Mouse (Mus musculus): ENCODE results near the gene Trim56. TPM values are rescaled to one million over a fixed set of nuclear protein-coding genes. Genes with fewer than 3 reads are reported as not detected.

Gene Trim56
- polyA plus RNA-seq, 1 experiment from 2014 or later: 13.4 TPM

- Histone ChIP-seq H3K27ac (ENCODE audit: low read length) (no peak overlapping the region), H3K36me3 (ENCODE audit: insufficient read depth, low read length) (no peaks in the 10 kb centered on the region), H3K4me3 (ENCODE audit: low read depth, low read length) (no peak overlapping the region), H3K4me2 (replicated peaks; ENCODE audit: low read depth, low read length) (no peak overlapping the region), H3K4me1 (ENCODE audit: insufficient read depth, low read depth, low read length) (peaks cover 7% of the 10 kb centered on the region), H3K9me3 (ENCODE audit: low read length) (no peaks in the 10 kb centered on the region), H3K27me3 (replicated peaks; ENCODE audit: insufficient read depth, low read length) (no peaks in the 10 kb centered on the region), H3K9ac (replicated peaks; ENCODE audit: low read depth) (no peak overlapping the region)
- no peak for TF ChIP-seq EP300 (IDR thresholded peaks at IDR 0.05)
- TF ChIP-seq CTCF (IDR thresholded peaks at IDR 0.05): no peak
- ATAC-seq (no peak), DNase-seq (ENCODE audit: low spot score) (no peak)
- 86% methylated on average over 4 of the region's 4 CpGs for WGBS
These were observed 33.0 kb downstream of the Trim56 start for GRCm38 (mm10) chr5:137083051-137083450.

- WGBS: 11% methylated on average over 5 of the region's 5 CpGs
- Histone ChIP-seq H3K4me3 (ENCODE audit: low read depth, low read length) (no peak overlapping the region), H3K9me3 (ENCODE audit: low read length) (no peaks in the 10 kb centered on the region), H3K36me3 (ENCODE audit: insufficient read depth, low read length) (no peaks in the 10 kb centered on the region), H3K9ac (replicated peaks; ENCODE audit: low read depth) (no peak overlapping the region), H3K4me2 (replicated peaks; ENCODE audit: low read depth, low read length) (no peak overlapping the region), H3K4me1 (ENCODE audit: insufficient read depth, low read depth, low read length) (peaks cover 29% of the 10 kb centered on the region), H3K27ac (ENCODE audit: low read length) (peak overlapping the region; percentile 74), H3K27me3 (replicated peaks; ENCODE audit: insufficient read depth, low read length) (no peaks in the 10 kb centered on the region)
- DNase-seq (ENCODE audit: low spot score) (peak; percentile 97), ATAC-seq (peak; percentile 88)
- TF ChIP-seq EP300 (IDR thresholded peaks at IDR 0.05): peak; percentile 80; the same call in 1 of the 2 replicates
- TF ChIP-seq CTCF (IDR thresholded peaks at IDR 0.05): peak; percentile 12; the same call in 1 of the 2 replicates
These were observed 36.2 kb downstream of the Trim56 start for GRCm38 (mm10) chr5:137079849-137080248.

GRCm38 (mm10) chr5:137078616-137079015, 37.4 kb downstream of the Trim56 start:
- no peaks in the 10 kb centered on the region for H3K9me3 ChIP-seq (ENCODE audit: low read length)
- H3K36me3 ChIP-seq (ENCODE audit: insufficient read depth, low read length): no peaks in the 10 kb centered on the region
- H3K4me3 ChIP-seq (ENCODE audit: low read depth, low read length): no peak overlapping the region
- peak overlapping the region; percentile 74 for H3K27ac ChIP-seq (ENCODE audit: low read length)
- no peaks in the 10 kb centered on the region for H3K27me3 ChIP-seq (replicated peaks; ENCODE audit: insufficient read depth, low read length)
- 4% methylated on average over 6 of the region's 6 CpGs for WGBS
- ATAC-seq (no peak), DNase-seq (ENCODE audit: low spot score) (peak; percentile 50)
- no peak overlapping the region for H3K4me2 ChIP-seq (replicated peaks; ENCODE audit: low read depth, low read length)
- peaks cover 39% of the 10 kb centered on the region for H3K4me1 ChIP-seq (ENCODE audit: insufficient read depth, low read depth, low read length)
- H3K9ac ChIP-seq (replicated peaks; ENCODE audit: low read depth): no peak overlapping the region
- no peak for TF ChIP-seq EP300 (IDR thresholded peaks at IDR 0.05)
- TF ChIP-seq CTCF (IDR thresholded peaks at IDR 0.05): no peak

- peak overlapping the region; percentile 86; the same call in 1 of the 2 replicates for H3K27ac ChIP-seq (ENCODE audit: low read length)
- no peak overlapping the region for H3K4me3 ChIP-seq (ENCODE audit: low read depth, low read length)
- DNase-seq (ENCODE audit: low spot score) (peak; percentile 82), ATAC-seq (peak; percentile 6; the same call in 1 of the 2 replicates)
- WGBS: 32% methylated on average over 14 of the region's 14 CpGs
- H3K4me2 ChIP-seq (replicated peaks; ENCODE audit: low read depth, low read length): no peak overlapping the region
- H3K9ac ChIP-seq (replicated peaks; ENCODE audit: low read depth): no peak overlapping the region
- TF ChIP-seq EP300 (IDR thresholded peaks at IDR 0.05): peak; percentile 45; the same call in 1 of the 2 replicates
- TF ChIP-seq CTCF (IDR thresholded peaks at IDR 0.05): no peak
- no peaks in the 10 kb centered on the region for H3K27me3 ChIP-seq (replicated peaks; ENCODE audit: insufficient read depth, low read length)
- no peaks in the 10 kb centered on the region for H3K9me3 ChIP-seq (ENCODE audit: low read length)
- no peaks in the 10 kb centered on the region for H3K36me3 ChIP-seq (ENCODE audit: insufficient read depth, low read length)
- peaks cover 39% of the 10 kb centered on the region for H3K4me1 ChIP-seq (ENCODE audit: insufficient read depth, low read depth, low read length)
These were observed 38.0 kb downstream of the Trim56 start for GRCm38 (mm10) chr5:137078041-137078440.

- WGBS: 70% methylated on average over 7 of the region's 7 CpGs
- no peaks in the 10 kb centered on the region for H3K27me3 ChIP-seq (replicated peaks; ENCODE audit: insufficient read depth, low read length)
- peaks cover 46% of the 10 kb centered on the region for H3K4me1 ChIP-seq (ENCODE audit: insufficient read depth, low read depth, low read length)
- peak overlapping the region; percentile 86 for H3K27ac ChIP-seq (ENCODE audit: low read length)
- TF ChIP-seq EP300 (IDR thresholded peaks at IDR 0.05) (no peak), CTCF (IDR thresholded peaks at IDR 0.05) (no peak)
- no peaks in the 10 kb centered on the region for H3K36me3 ChIP-seq (ENCODE audit: insufficient read depth, low read length)
- H3K9ac ChIP-seq (replicated peaks; ENCODE audit: low read depth): no peak overlapping the region
- H3K4me3 ChIP-seq (ENCODE audit: low read depth, low read length): no peak overlapping the region
- H3K4me2 ChIP-seq (replicated peaks; ENCODE audit: low read depth, low read length): no peak overlapping the region
- no peak for ATAC-seq
- DNase-seq (ENCODE audit: low spot score): peak; percentile 41
- no peaks in the 10 kb centered on the region for H3K9me3 ChIP-seq (ENCODE audit: low read length)
These were observed 38.8 kb downstream of the Trim56 start for GRCm38 (mm10) chr5:137077187-137077586.

GRCm38 (mm10) chr5:137076191-137076930, 39.6 kb downstream of the Trim56 start:
- H3K4me3 ChIP-seq (ENCODE audit: low read depth, low read length): no peak overlapping the region
- no peaks in the 10 kb centered on the region for H3K36me3 ChIP-seq (ENCODE audit: insufficient read depth, low read length)
- H3K27ac ChIP-seq (ENCODE audit: low read length): peak overlapping the region; percentile 86
- no peak overlapping the region for H3K9ac ChIP-seq (replicated peaks; ENCODE audit: low read depth)
- H3K27me3 ChIP-seq (replicated peaks; ENCODE audit: insufficient read depth, low read length): no peaks in the 10 kb centered on the region
- ATAC-seq: peak; percentile 34
- TF ChIP-seq EP300 (IDR thresholded peaks at IDR 0.05) (0 out of 2 replicates have a peak, but pooled peaks have one; percentile 10), CTCF (IDR thresholded peaks at IDR 0.05) (no peak)
- DNase-seq (ENCODE audit: low spot score): peak; percentile 88
- H3K4me2 ChIP-seq (replicated peaks; ENCODE audit: low read depth, low read length): no peak overlapping the region
- no peaks in the 10 kb centered on the region for H3K9me3 ChIP-seq (ENCODE audit: low read length)
- peaks cover 50% of the 10 kb centered on the region for H3K4me1 ChIP-seq (ENCODE audit: insufficient read depth, low read depth, low read length)
- WGBS: 16% methylated on average over 11 of the region's 12 CpGs

Data from lung, postnatal 0 days (tissue).